ENCODE assay signal across 9 mouse cellular contexts in the genomic region with DNA sequence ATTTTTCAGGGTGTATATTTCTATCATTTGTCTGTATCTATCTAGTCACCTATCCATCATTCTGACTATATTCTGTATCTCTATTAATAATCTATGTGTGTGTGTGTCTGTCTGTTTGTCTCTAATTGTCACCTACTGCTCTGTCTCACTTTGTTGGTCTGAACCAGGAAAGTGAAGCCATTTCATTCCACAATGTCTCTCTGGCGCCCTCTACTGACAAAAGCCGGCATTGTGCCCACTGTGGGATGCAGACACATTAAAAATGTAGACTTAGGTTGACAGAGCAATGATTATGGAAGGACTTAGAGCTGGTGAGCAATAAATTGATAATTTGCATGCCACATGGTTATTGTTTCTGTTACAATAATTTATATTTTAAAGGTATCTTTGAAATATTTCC. TPM values are rescaled to one million over a fixed set of nuclear protein-coding genes. Genes with fewer than 3 reads are reported as not detected.
DNase-seq lines count a peak whose midpoint lies in the region; TF ChIP-seq lines count a peak whose summit lies in the region.
"Had no signal": no experiment of that assay in that cellular context is flagged by ENCODE, and none has a peak within 500 bp of the region (broad histone marks: within the 10 kb centered on the region; RNA-seq: fewer than 3 reads in every experiment).

No protein-coding gene starts in this region.

- no peak overlapping the region for H3K27ac ChIP-seq in layer of hippocampus, adult 2 months

- no peak overlapping the region for H3K4me3 ChIP-seq in layer of hippocampus, adult 2 months
- H3K4me3 ChIP-seq: erythroblast, embryonic 14.5 days had no signal

- intact Hi-C loops in heart, postnatal 14 days (cut with DNase I) = loop anchor here (5.0 to 10.0 kb wide), 2 partner anchors 101 to 219 kb away; a partner anchor contains a TSS

- peak; percentile 97 for TF ChIP-seq CTCF in layer of hippocampus, adult 2 months (conservative IDR thresholded peaks at IDR 0.05)

- DNase-seq in A20 (ENCODE audit: low read depth, low spot score) (peak; percentile 57), adipocyte (ENCODE audit: low spot score) (peak; percentile 38)
- DNase-seq in embryo, embryonic 10 days (ENCODE audit: low spot score) = peak; percentile 68
- DNase-seq in heart, postnatal 14 days = peak; percentile 73 to 88
- peak; percentile 76 to 93 for DNase-seq in layer of hippocampus, adult 2 months (ENCODE audit: low spot score in 2 of 2)
- peak; percentile 89 for DNase-seq in lung, postnatal 14 days
- DNase-seq in retina, postnatal 7 days (ENCODE audit: low read depth, low spot score) = peak; percentile 67
- DNase-seq in urinary bladder, postnatal 10 days (ENCODE audit: low spot score) = peak; percentile 57

RNA-seq across cellular contexts. Expression of a gene that starts 12.1 kb away (rescaled TPM):
- total RNA-seq in heart, postnatal 14 days (2021) = not detected
- under 1 TPM in 1 of 2 experiments, not detected in 1; 0.10 TPM for total RNA-seq in layer of hippocampus, adult 2 months (2021)

RNA-seq across cellular contexts. Expression of a gene that starts 13.7 kb away (rescaled TPM):
- not detected for total RNA-seq in heart, postnatal 14 days (2021)
- not detected for total RNA-seq in layer of hippocampus, adult 2 months (2021)

RNA-seq across cellular contexts. Expression of a gene that starts 32.6 kb away (rescaled TPM):
- not detected for total RNA-seq in heart, postnatal 14 days (2021)
- total RNA-seq in layer of hippocampus, adult 2 months (2021) = not detected

RNA-seq across cellular contexts. Expression of a gene that starts 52.0 kb away (rescaled TPM):
- not detected for total RNA-seq in heart, postnatal 14 days (2021)
- not detected for total RNA-seq in layer of hippocampus, adult 2 months (2021)

Comparison
In these comparisons a context has a peak if more than half of its experiments do, and no peak if none do; other contexts are left out.
1. DNase-seq: peak in every context shown above with its lines; median percentile 89 in lung, postnatal 14 days; 84 in layer of hippocampus, adult 2 months; 80 in heart, postnatal 14 days; 68 in embryo, embryonic 10 days; 67 in retina, postnatal 7 days; 57 in A20; 57 in urinary bladder, postnatal 10 days; 38 in adipocyte.